Mouse (Mus musculus): ENCODE data around the gene Unc13b.

Gene Unc13b

GRCm38 (mm10) chr4:43216491-43216890, 157.7 kb downstream of the Unc13b start:
- DNase-seq (ENCODE audit: low read depth, low spot score), result no peak

- DNase-seq (ENCODE audit: low read depth, low spot score), result no peak
Measured at GRCm38 (mm10) chr4:43217997-43218396, 159.2 kb downstream of the Unc13b start.

- no peak for DNase-seq (ENCODE audit: low read depth, low spot score)
Measured at GRCm38 (mm10) chr4:43231821-43232220, 173.1 kb downstream of the Unc13b start.

- no peak for DNase-seq (ENCODE audit: low read depth, low spot score)
Measured at GRCm38 (mm10) chr4:43232985-43233384, 174.2 kb downstream of the Unc13b start.

- no peak for DNase-seq (ENCODE audit: low read depth, low spot score)
Measured at GRCm38 (mm10) chr4:43233489-43233888, 174.7 kb downstream of the Unc13b start.

- DNase-seq (ENCODE audit: low read depth, low spot score), result no peak
Measured at GRCm38 (mm10) chr4:43236898-43237297, 178.1 kb downstream of the Unc13b start.

- no peak for DNase-seq (ENCODE audit: low read depth, low spot score)
Measured at GRCm38 (mm10) chr4:43240716-43241115, 182.0 kb downstream of the Unc13b start.

GRCm38 (mm10) chr4:43244022-43244421, 185.3 kb downstream of the Unc13b start:
- DNase-seq (ENCODE audit: low read depth, low spot score), result peak; percentile 35

- DNase-seq (ENCODE audit: low read depth, low spot score), result no peak
Measured at GRCm38 (mm10) chr4:43245776-43246175, 187.0 kb downstream of the Unc13b start.

- no peak for DNase-seq (ENCODE audit: low read depth, low spot score)
Measured at GRCm38 (mm10) chr4:43248026-43248425, 189.3 kb downstream of the Unc13b start.

GRCm38 (mm10) chr4:43248909-43249308, 190.2 kb downstream of the Unc13b start:
- DNase-seq (ENCODE audit: low read depth, low spot score), result peak; percentile 60

- DNase-seq (ENCODE audit: low read depth, low spot score), result no peak
Measured at GRCm38 (mm10) chr4:43251269-43251668, 192.5 kb downstream of the Unc13b start.

GRCm38 (mm10) chr4:43257040-43257439, 198.3 kb downstream of the Unc13b start:
- DNase-seq (ENCODE audit: low read depth, low spot score), result no peak

GRCm38 (mm10) chr4:43258556-43258955, 199.8 kb downstream of the Unc13b start:
- DNase-seq (ENCODE audit: low read depth, low spot score), result no peak

GRCm38 (mm10) chr4:43259435-43259834, 200.7 kb downstream of the Unc13b start:
- DNase-seq (ENCODE audit: low read depth, low spot score), result no peak

GRCm38 (mm10) chr4:43260096-43260495, 201.3 kb downstream of the Unc13b start:
- DNase-seq (ENCODE audit: low read depth, low spot score), result no peak

GRCm38 (mm10) chr4:43262821-43263220, 204.1 kb downstream of the Unc13b start:
- DNase-seq (ENCODE audit: low read depth, low spot score), result no peak

- DNase-seq (ENCODE audit: low read depth, low spot score), result no peak
Measured at GRCm38 (mm10) chr4:43266146-43266545, 207.4 kb downstream of the Unc13b start.

GRCm38 (mm10) chr4:43266623-43267322, 208.0 kb downstream of the Unc13b start, which contains the start of gene Atp8b5:
Gene Atp8b5 (plus strand): TSS chr4:43267159.
- DNase-seq (ENCODE audit: low read depth, low spot score), result peak; percentile 72

GRCm38 (mm10) chr4:43267323-43267658, 208.5 kb downstream of the Unc13b start:
- DNase-seq (ENCODE audit: low read depth, low spot score), result no peak

GRCm38 (mm10) chr4:43285476-43285875, 226.7 kb downstream of the Unc13b start:
- no peak for DNase-seq (ENCODE audit: low read depth, low spot score)

- DNase-seq (ENCODE audit: low read depth, low spot score), result no peak
Measured at GRCm38 (mm10) chr4:43287305-43287704, 228.6 kb downstream of the Unc13b start.

GRCm38 (mm10) chr4:43294001-43294400, 235.2 kb downstream of the Unc13b start:
- peak; percentile 44 for DNase-seq (ENCODE audit: low read depth, low spot score)

Data from telencephalon, adult 2 months (tissue).